Mouse (Mus musculus): ENCODE results near the gene Vsig2. TPM values are rescaled to one million over a fixed set of nuclear protein-coding genes. Genes with fewer than 3 reads are reported as not detected.

Vsig2 gene
- polyA plus RNA-seq, 1 experiment, result not detected

DNA sequence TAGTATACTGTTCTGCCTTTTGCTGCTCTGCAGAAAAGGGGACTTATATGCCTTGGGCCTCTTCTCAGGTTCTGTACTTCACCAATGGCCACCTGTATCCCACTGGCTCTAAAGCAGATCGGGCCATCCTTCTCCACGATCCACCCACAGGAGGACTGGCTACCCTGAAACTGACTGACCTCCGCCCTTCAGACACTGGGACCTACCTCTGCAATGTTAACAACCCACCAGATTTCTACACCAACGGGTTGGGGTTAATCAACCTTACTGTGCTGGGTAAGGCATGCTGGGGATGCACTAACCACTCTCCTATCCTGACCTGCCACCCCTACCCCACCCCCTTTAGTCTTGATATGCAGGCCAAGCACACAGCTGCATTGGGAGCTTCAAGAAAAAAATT lies 1.2 kb downstream of the Vsig2 start:
- Histone ChIP-seq H3K36me3 (ENCODE audit: control insufficient read depth, insufficient read depth) (no peaks in the 10 kb centered on the region), H3K4me3 (no peak overlapping the region), H3ac (ENCODE audit: control insufficient read depth, insufficient read length) (no peak overlapping the region), H3K27me3 (ENCODE audit: control insufficient read depth, insufficient read depth, insufficient read length) (no peaks in the 10 kb centered on the region), H3K4me2 (ENCODE audit: low read depth) (no peak overlapping the region), H3K79me2 (ENCODE audit: control insufficient read depth, insufficient read depth) (no peaks in the 10 kb centered on the region)
- TF ChIP-seq USF1 (IDR thresholded peaks at IDR 0.05; ENCODE audit: low read depth) (no peak), CEBPB (IDR thresholded peaks at IDR 0.05; ENCODE audit: insufficient read depth, poor library complexity, severe bottlenecking) (no peak), MAX (IDR thresholded peaks at IDR 0.05; ENCODE audit: low read depth) (no peak), E2F4 (IDR thresholded peaks at IDR 0.05; ENCODE audit: insufficient read depth) (no peak), REST (IDR thresholded peaks at IDR 0.05; ENCODE audit: insufficient read depth, insufficient read length) (no peak), POLR2A (IDR thresholded peaks at IDR 0.05; ENCODE audit: insufficient read length, low read depth) (no peak), MYOG (IDR thresholded peaks at IDR 0.05; ENCODE audit: control insufficient read depth in 1 of 3, insufficient read depth in 1 of 3, insufficient read length in 2 of 3, low read depth in 2 of 3) (no peak), POLR2AphosphoS2 (IDR thresholded peaks at IDR 0.05; ENCODE audit: insufficient read length, low read depth) (no peak), TCF12 (IDR thresholded peaks at IDR 0.05; ENCODE audit: insufficient read depth, poor library complexity, severe bottlenecking) (no peak), MYOD1 (IDR thresholded peaks at IDR 0.05; ENCODE audit: control insufficient read depth in 1 of 3, insufficient read length in 2 of 3, low read depth in 2 of 3) (no peak), SRF (IDR thresholded peaks at IDR 0.05; ENCODE audit: control insufficient read depth, insufficient read length, low read depth) (no peak), TCF3 (IDR thresholded peaks at IDR 0.05; ENCODE audit: insufficient read length, low read depth) (no peak)

DNA sequence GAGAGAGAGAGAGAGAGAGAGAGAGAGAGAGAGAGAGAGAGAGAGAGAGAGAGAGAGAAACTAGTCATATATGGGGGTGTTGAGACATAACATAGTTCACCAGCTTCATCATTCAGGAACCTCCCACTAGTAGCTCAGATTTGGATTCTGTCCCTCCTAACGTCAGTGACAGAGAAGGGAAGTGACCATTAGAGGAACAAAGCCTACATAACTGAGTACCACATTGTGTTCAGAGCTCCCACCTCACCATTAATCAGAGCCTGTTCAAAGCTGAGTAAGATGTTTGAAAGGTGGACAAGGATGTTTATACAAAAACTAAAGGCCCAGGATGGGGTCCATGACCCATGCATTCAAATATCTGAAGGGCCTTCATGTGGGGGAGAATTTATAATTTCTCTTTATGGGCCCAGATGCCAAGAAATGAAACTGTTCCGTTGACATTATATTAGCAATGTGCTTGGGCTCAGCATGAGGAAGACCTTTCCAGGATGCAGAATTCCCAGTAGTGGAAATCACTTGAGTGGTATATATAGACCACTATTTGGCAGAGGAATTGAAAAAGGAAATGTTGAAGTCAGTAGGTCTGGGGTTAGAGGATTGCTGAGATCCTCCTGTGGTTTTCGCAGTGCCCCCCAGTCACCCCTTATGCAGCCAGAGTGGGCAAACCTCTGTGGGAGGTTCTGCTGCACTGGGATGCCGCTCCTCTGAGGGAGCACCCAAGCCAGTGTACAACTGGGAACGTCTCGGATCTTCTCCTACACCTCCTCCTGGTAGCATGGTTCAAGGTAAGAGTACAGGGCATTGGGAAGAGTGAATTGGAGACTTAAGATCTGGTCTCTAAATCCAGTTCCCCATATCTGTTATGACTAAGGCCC lies 1.9 kb downstream of the Vsig2 start:
- Histone ChIP-seq H3ac (ENCODE audit: control insufficient read depth, insufficient read length) (no peak overlapping the region), H3K79me2 (ENCODE audit: control insufficient read depth, insufficient read depth) (no peaks in the 10 kb centered on the region), H3K4me2 (ENCODE audit: low read depth) (no peak overlapping the region), H3K27me3 (ENCODE audit: control insufficient read depth, insufficient read depth, insufficient read length) (no peaks in the 10 kb centered on the region), H3K36me3 (ENCODE audit: control insufficient read depth, insufficient read depth) (no peaks in the 10 kb centered on the region), H3K4me3 (no peak overlapping the region)
- TF ChIP-seq REST (IDR thresholded peaks at IDR 0.05; ENCODE audit: insufficient read depth, insufficient read length) (no peak), TCF12 (IDR thresholded peaks at IDR 0.05; ENCODE audit: insufficient read depth, poor library complexity, severe bottlenecking) (no peak), POLR2AphosphoS2 (IDR thresholded peaks at IDR 0.05; ENCODE audit: insufficient read length, low read depth) (no peak), MAX (IDR thresholded peaks at IDR 0.05; ENCODE audit: low read depth) (no peak), TCF3 (IDR thresholded peaks at IDR 0.05; ENCODE audit: insufficient read length, low read depth) (no peak), MYOG (IDR thresholded peaks at IDR 0.05; ENCODE audit: control insufficient read depth in 1 of 3, insufficient read depth in 1 of 3, insufficient read length in 2 of 3, low read depth in 2 of 3) (no peak), MYOD1 (IDR thresholded peaks at IDR 0.05; ENCODE audit: control insufficient read depth in 1 of 3, insufficient read length in 2 of 3, low read depth in 2 of 3) (no peak)

DNA sequence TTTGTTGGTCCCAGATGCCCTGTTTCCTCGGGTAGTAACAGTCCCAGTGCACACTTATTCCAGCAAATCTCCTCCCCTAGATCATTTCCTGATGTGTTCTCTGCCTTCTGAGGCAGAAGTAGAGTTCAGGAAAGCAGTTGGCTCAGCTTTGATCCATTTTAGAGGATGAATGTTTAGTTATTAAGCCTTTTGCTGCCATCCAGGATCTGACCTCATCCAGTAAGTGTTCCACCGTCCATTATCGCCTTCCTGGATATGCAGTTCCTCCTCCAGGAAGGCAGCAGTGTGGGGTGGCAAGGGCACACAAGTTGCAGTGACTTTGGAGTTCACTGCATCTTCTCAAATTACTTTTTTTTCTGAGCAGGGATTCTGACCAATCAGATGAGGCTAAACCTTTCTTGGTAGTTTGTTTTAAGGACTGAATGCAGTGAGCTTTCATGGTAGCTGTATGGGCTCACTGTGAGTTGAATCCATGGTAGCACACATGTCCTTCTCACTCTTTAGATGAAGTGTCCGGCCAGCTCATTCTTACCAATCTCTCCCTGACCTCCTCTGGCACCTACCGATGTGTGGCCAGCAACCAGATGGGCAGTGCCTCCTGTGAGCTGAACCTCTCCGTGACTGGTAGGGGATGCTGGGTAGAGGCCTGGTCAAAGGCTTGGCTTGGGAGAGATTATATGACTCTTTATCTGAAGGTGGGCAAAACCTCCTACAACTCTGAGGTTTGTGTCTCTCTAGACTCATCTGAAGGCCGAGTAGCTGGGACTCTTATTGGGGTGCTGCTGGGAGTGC lies 3.0 kb downstream of the Vsig2 start:
- Histone ChIP-seq H3K36me3 (ENCODE audit: control insufficient read depth, insufficient read depth) (no peaks in the 10 kb centered on the region), H3ac (ENCODE audit: control insufficient read depth, insufficient read length) (no peak overlapping the region), H3K4me3 (no peak overlapping the region), H3K27me3 (ENCODE audit: control insufficient read depth, insufficient read depth, insufficient read length) (no peaks in the 10 kb centered on the region), H3K79me2 (ENCODE audit: control insufficient read depth, insufficient read depth) (no peaks in the 10 kb centered on the region), H3K4me2 (ENCODE audit: low read depth) (no peak overlapping the region)
- TF ChIP-seq REST (IDR thresholded peaks at IDR 0.05; ENCODE audit: insufficient read depth, insufficient read length), result no peak
- no peak for TF ChIP-seq SRF (IDR thresholded peaks at IDR 0.05; ENCODE audit: control insufficient read depth, insufficient read length, low read depth)
- no peak for TF ChIP-seq MAX (IDR thresholded peaks at IDR 0.05; ENCODE audit: low read depth)
- TF ChIP-seq TCF3 (IDR thresholded peaks at IDR 0.05; ENCODE audit: insufficient read length, low read depth), result no peak
- no peak for TF ChIP-seq MYOG (IDR thresholded peaks at IDR 0.05; ENCODE audit: control insufficient read depth in 1 of 3, insufficient read depth in 1 of 3, insufficient read length in 2 of 3, low read depth in 2 of 3)
- no peak for TF ChIP-seq POLR2AphosphoS2 (IDR thresholded peaks at IDR 0.05; ENCODE audit: insufficient read length, low read depth)
- no peak for TF ChIP-seq TCF12 (IDR thresholded peaks at IDR 0.05; ENCODE audit: insufficient read depth, poor library complexity, severe bottlenecking)
- no peak for TF ChIP-seq CEBPB (IDR thresholded peaks at IDR 0.05; ENCODE audit: insufficient read depth, poor library complexity, severe bottlenecking)
- no peak for TF ChIP-seq E2F4 (IDR thresholded peaks at IDR 0.05; ENCODE audit: insufficient read depth)

DNA sequence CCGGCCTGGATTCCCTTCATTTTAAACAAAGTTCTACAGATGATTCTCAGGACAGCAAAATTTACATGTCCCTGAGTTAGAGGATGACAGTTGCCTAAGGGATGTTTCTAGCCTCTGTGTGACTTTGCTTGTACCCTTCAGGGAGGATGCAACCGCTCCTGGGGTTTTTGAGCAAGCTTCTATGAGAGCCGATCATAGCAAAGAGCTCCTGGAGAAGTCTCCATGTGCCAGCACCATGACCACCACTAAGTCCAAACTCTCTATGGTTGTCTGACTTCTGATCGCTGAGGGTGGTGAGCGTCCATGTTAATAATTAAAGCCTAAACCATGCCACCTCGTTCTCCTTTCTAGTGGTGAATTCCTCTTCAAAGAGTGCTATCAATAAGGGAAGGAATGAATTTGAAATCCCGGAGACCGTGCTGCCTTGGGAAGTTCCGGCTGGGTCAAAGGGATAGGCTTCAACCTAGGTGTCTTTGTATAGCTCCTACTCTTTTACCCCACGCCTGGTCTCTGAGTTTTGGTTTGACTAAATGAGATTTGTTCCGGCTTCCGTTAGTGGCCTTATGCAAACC lies 4.9 kb downstream of the Vsig2 start:
- Histone ChIP-seq H3K36me3 (ENCODE audit: control insufficient read depth, insufficient read depth) (no peaks in the 10 kb centered on the region), H3ac (ENCODE audit: control insufficient read depth, insufficient read length) (no peak overlapping the region), H3K27me3 (ENCODE audit: control insufficient read depth, insufficient read depth, insufficient read length) (no peaks in the 10 kb centered on the region), H3K79me2 (ENCODE audit: control insufficient read depth, insufficient read depth) (no peaks in the 10 kb centered on the region), H3K4me3 (no peak overlapping the region), H3K4me2 (ENCODE audit: low read depth) (no peak overlapping the region)
- no peak for TF ChIP-seq TCF12 (IDR thresholded peaks at IDR 0.05; ENCODE audit: insufficient read depth, poor library complexity, severe bottlenecking)
- no peak for TF ChIP-seq USF1 (IDR thresholded peaks at IDR 0.05; ENCODE audit: low read depth)
- no peak for TF ChIP-seq SRF (IDR thresholded peaks at IDR 0.05; ENCODE audit: control insufficient read depth, insufficient read length, low read depth)
- no peak for TF ChIP-seq MAX (IDR thresholded peaks at IDR 0.05; ENCODE audit: low read depth)
- TF ChIP-seq MYOG (IDR thresholded peaks at IDR 0.05; ENCODE audit: control insufficient read depth in 1 of 3, insufficient read depth in 1 of 3, insufficient read length in 2 of 3, low read depth in 2 of 3), result no peak
- no peak for TF ChIP-seq REST (IDR thresholded peaks at IDR 0.05; ENCODE audit: insufficient read depth, insufficient read length)

Measured in myocyte (in vitro differentiated cells).